In the genomic region with DNA sequence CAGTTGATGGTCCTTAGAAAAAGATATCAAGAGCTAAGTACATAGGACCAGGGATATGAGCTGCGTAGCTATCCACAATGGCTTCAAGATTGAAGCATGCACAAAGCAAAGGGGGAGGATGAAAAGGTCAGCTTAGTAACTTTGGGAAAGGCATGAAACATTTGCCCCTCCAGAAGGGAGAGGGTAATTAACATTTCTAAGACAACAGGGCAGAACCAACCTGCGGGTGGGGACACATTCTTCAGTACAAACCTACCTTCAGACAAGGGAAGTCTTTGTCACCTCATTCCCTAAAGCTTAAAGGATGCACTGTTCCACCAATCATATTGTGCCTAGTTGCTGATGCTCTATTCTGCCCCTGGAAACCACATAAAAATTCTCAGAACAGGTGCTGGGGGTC, we compare ENCODE assay signal across 15 mouse cellular contexts.
"Had no signal": no experiment of that assay in that cellular context is flagged by ENCODE, and none has a peak within 500 bp of the region (broad histone marks: within the 10 kb centered on the region; RNA-seq: fewer than 3 reads in every experiment).

No protein-coding gene starts in this region.

- H3K9me3 ChIP-seq: neural tube, embryonic 15.5 days; stomach, embryonic 15.5 days had no signal

- H3K4me1 ChIP-seq: neural tube, embryonic 15.5 days; stomach, embryonic 15.5 days had no signal

- H3K27ac ChIP-seq: neural tube, embryonic 15.5 days; stomach, embryonic 15.5 days; stomach, postnatal 0 days had no signal

- H3K9ac ChIP-seq: neural tube, embryonic 15.5 days; stomach, embryonic 15.5 days had no signal

- H3K36me3 ChIP-seq: neural tube, embryonic 15.5 days; stomach, embryonic 15.5 days had no signal

- H3K27me3 ChIP-seq: neural tube, embryonic 15.5 days; stomach, embryonic 15.5 days had no signal

- H3K4me2 ChIP-seq: neural tube, embryonic 15.5 days; stomach, embryonic 15.5 days had no signal

- H3K4me3 ChIP-seq: neural tube, embryonic 15.5 days; stomach, embryonic 15.5 days had no signal

- DNase-seq: retina, postnatal 1 day; right cerebral cortex, adult 18-20 months; right cerebral cortex, postnatal 14 days; right cerebral cortex, postnatal 25 days; right cerebral cortex, postnatal 4 days; spleen, adult 18-20 months; thymus, adult 18-20 months; thymus, adult 2 months; thymus, postnatal 14 days; thymus, postnatal 25 days; thymus, postnatal 36 days; thymus, postnatal 4 days had no signal
